Mouse (Mus musculus): Measurements from ENCODE around the gene Htr6. TPM values are rescaled to one million over a fixed set of nuclear protein-coding genes. Genes with fewer than 3 reads are reported as not detected.

The Htr6 gene
- polyA plus RNA-seq, 1 experiment, result 0.15 TPM

- no peak overlapping the region for H3K4me3 ChIP-seq (ENCODE audit: control insufficient read depth, low read depth, low read length)
- TF ChIP-seq CTCF (IDR thresholded peaks at IDR 0.05; ENCODE audit: control insufficient read depth, insufficient read depth, insufficient replicate concordance, low read depth, low read length), result no peak
- no peak for TF ChIP-seq POLR2A (IDR thresholded peaks at IDR 0.05; ENCODE audit: control insufficient read depth, low read depth, low read length)
- no peaks in the 10 kb centered on the region for H3K36me3 ChIP-seq (ENCODE audit: control insufficient read depth, insufficient read depth, low read length)
- peaks cover 9% of the 10 kb centered on the region for H3K4me1 ChIP-seq (ENCODE audit: control insufficient read depth, insufficient read depth, low read length)
- H3K27ac ChIP-seq (ENCODE audit: control insufficient read depth, insufficient read depth, low read depth, low read length), result no peak overlapping the region
- no peaks in the 10 kb centered on the region for H3K27me3 ChIP-seq (ENCODE audit: control insufficient read depth, insufficient read depth, low read length)
These were observed 11.6 kb upstream of the Htr6 start for GRCm38 (mm10) chr4:139086984-139087383.

DNA sequence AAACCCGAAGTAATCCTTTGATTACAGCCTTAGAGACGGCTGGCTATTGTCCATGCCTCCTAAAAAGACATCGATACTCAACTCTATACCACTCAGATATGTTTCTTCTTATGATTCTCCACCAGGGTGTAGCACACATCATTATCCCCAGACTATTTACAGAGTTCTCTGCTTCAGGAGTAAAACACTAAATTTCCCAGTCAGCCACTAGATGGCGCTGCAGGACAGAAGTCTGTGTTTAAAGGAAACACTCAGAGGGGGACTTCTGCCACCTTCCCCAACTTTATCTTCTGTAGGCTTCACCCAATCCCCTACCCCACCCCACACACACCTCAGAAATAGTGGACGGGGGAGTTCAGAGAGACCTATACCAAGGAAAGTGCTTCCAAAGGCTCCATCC lies 10.7 kb upstream of the Htr6 start:
- TF ChIP-seq POLR2A (IDR thresholded peaks at IDR 0.05; ENCODE audit: control insufficient read depth, low read depth, low read length) (no peak), CTCF (IDR thresholded peaks at IDR 0.05; ENCODE audit: control insufficient read depth, insufficient read depth, insufficient replicate concordance, low read depth, low read length) (peak; percentile 31; the same call in 1 of the 2 replicates)
- no peak overlapping the region for H3K27ac ChIP-seq (ENCODE audit: control insufficient read depth, insufficient read depth, low read depth, low read length)
- peaks cover 7% of the 10 kb centered on the region for H3K4me1 ChIP-seq (ENCODE audit: control insufficient read depth, insufficient read depth, low read length)
- H3K4me3 ChIP-seq (ENCODE audit: control insufficient read depth, low read depth, low read length), result no peak overlapping the region
- no peaks in the 10 kb centered on the region for H3K36me3 ChIP-seq (ENCODE audit: control insufficient read depth, insufficient read depth, low read length)
- H3K27me3 ChIP-seq (ENCODE audit: control insufficient read depth, insufficient read depth, low read length), result no peaks in the 10 kb centered on the region

- no peaks in the 10 kb centered on the region for H3K36me3 ChIP-seq (ENCODE audit: control insufficient read depth, insufficient read depth, low read length)
- no peaks in the 10 kb centered on the region for H3K27me3 ChIP-seq (ENCODE audit: control insufficient read depth, insufficient read depth, low read length)
- H3K4me3 ChIP-seq (ENCODE audit: control insufficient read depth, low read depth, low read length), result no peak overlapping the region
- no peak for TF ChIP-seq CTCF (IDR thresholded peaks at IDR 0.05; ENCODE audit: control insufficient read depth, insufficient read depth, insufficient replicate concordance, low read depth, low read length)
- no peak for TF ChIP-seq POLR2A (IDR thresholded peaks at IDR 0.05; ENCODE audit: control insufficient read depth, low read depth, low read length)
- H3K4me1 ChIP-seq (ENCODE audit: control insufficient read depth, insufficient read depth, low read length), result peaks cover 7% of the 10 kb centered on the region
- H3K27ac ChIP-seq (ENCODE audit: control insufficient read depth, insufficient read depth, low read depth, low read length), result no peak overlapping the region
These were observed 10.0 kb upstream of the Htr6 start for GRCm38 (mm10) chr4:139085337-139085736.

- TF ChIP-seq CTCF (IDR thresholded peaks at IDR 0.05; ENCODE audit: control insufficient read depth, insufficient read depth, insufficient replicate concordance, low read depth, low read length), result no peak
- no peak for TF ChIP-seq POLR2A (IDR thresholded peaks at IDR 0.05; ENCODE audit: control insufficient read depth, low read depth, low read length)
- no peaks in the 10 kb centered on the region for H3K27me3 ChIP-seq (ENCODE audit: control insufficient read depth, insufficient read depth, low read length)
- H3K4me1 ChIP-seq (ENCODE audit: control insufficient read depth, insufficient read depth, low read length), result peaks cover 7% of the 10 kb centered on the region
- H3K27ac ChIP-seq (ENCODE audit: control insufficient read depth, insufficient read depth, low read depth, low read length), result no peak overlapping the region
- no peaks in the 10 kb centered on the region for H3K36me3 ChIP-seq (ENCODE audit: control insufficient read depth, insufficient read depth, low read length)
- no peak overlapping the region for H3K4me3 ChIP-seq (ENCODE audit: control insufficient read depth, low read depth, low read length)
These were observed 7.6 kb upstream of the Htr6 start for GRCm38 (mm10) chr4:139082790-139083564.

DNA sequence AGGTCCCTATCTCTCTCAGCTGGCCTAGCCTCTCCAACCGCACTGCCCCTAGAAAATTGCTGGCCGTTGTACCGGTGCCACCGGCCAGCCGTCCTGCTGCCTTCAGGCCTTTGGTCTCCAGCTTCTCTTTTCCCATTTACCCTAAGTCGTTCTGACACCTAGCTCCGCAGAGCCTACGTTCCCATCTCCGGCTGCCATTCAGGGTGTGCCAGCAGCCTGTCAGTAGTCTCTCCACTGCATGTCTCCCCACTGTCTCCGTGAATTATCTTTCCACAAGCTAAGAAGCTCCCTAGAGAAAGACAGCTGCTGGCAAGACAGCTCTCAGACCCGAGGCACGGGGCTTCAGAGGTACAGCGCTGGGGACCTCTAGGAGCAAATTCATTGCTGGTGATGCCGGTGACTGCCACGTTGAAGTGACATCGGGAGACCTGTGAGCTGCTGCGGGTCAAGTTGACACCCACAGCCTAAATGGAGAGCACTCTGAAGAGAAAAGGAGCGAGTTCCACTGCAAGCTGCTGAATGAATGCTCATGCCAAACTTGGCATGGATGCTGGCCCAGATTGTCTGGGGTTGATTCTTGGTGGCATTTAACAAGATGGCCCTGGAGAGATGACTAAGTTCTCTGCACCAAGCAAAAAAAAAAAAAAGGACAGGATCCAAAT lies 6.0 kb upstream of the Htr6 start:
- H3K36me3 ChIP-seq (ENCODE audit: control insufficient read depth, insufficient read depth, low read length), result no peaks in the 10 kb centered on the region
- TF ChIP-seq CTCF (IDR thresholded peaks at IDR 0.05; ENCODE audit: control insufficient read depth, insufficient read depth, insufficient replicate concordance, low read depth, low read length), result no peak
- TF ChIP-seq POLR2A (IDR thresholded peaks at IDR 0.05; ENCODE audit: control insufficient read depth, low read depth, low read length), result no peak
- no peak overlapping the region for H3K4me3 ChIP-seq (ENCODE audit: control insufficient read depth, low read depth, low read length)
- no peaks in the 10 kb centered on the region for H3K27me3 ChIP-seq (ENCODE audit: control insufficient read depth, insufficient read depth, low read length)
- H3K27ac ChIP-seq (ENCODE audit: control insufficient read depth, insufficient read depth, low read depth, low read length), result no peak overlapping the region
- peaks cover 7% of the 10 kb centered on the region for H3K4me1 ChIP-seq (ENCODE audit: control insufficient read depth, insufficient read depth, low read length)

- no peak overlapping the region for H3K4me3 ChIP-seq (ENCODE audit: control insufficient read depth, low read depth, low read length)
- no peaks in the 10 kb centered on the region for H3K36me3 ChIP-seq (ENCODE audit: control insufficient read depth, insufficient read depth, low read length)
- H3K27ac ChIP-seq (ENCODE audit: control insufficient read depth, insufficient read depth, low read depth, low read length), result no peak overlapping the region
- no peak for TF ChIP-seq CTCF (IDR thresholded peaks at IDR 0.05; ENCODE audit: control insufficient read depth, insufficient read depth, insufficient replicate concordance, low read depth, low read length)
- no peak for TF ChIP-seq POLR2A (IDR thresholded peaks at IDR 0.05; ENCODE audit: control insufficient read depth, low read depth, low read length)
- no peaks in the 10 kb centered on the region for H3K27me3 ChIP-seq (ENCODE audit: control insufficient read depth, insufficient read depth, low read length)
- peaks cover 7% of the 10 kb centered on the region for H3K4me1 ChIP-seq (ENCODE audit: control insufficient read depth, insufficient read depth, low read length)
These were observed 4.9 kb upstream of the Htr6 start for GRCm38 (mm10) chr4:139080259-139080658.

DNA sequence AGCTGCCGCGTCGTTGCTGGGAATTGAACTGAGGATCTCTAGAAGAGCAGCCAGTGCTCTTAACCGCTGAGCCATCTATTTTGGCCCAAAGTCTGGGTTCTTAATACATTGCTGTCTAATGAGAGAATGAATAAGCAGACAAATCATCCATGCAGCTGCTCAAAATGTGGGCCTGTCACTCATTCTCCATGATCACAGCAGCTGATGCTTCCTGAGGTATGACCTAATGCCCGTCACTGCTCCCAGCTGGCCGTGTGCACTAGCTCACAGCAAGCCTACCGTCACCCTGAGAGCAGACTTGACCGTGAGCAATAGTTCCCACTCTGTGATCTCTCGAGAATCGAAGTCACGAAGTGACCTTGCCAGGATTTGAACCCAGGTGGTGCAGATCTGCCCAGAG lies 4.1 kb upstream of the Htr6 start:
- no peaks in the 10 kb centered on the region for H3K27me3 ChIP-seq (ENCODE audit: control insufficient read depth, insufficient read depth, low read length)
- no peaks in the 10 kb centered on the region for H3K36me3 ChIP-seq (ENCODE audit: control insufficient read depth, insufficient read depth, low read length)
- no peak overlapping the region for H3K27ac ChIP-seq (ENCODE audit: control insufficient read depth, insufficient read depth, low read depth, low read length)
- no peak overlapping the region for H3K4me3 ChIP-seq (ENCODE audit: control insufficient read depth, low read depth, low read length)
- H3K4me1 ChIP-seq (ENCODE audit: control insufficient read depth, insufficient read depth, low read length), result peaks cover 16% of the 10 kb centered on the region
- TF ChIP-seq CTCF (IDR thresholded peaks at IDR 0.05; ENCODE audit: control insufficient read depth, insufficient read depth, insufficient replicate concordance, low read depth, low read length), result no peak
- no peak for TF ChIP-seq POLR2A (IDR thresholded peaks at IDR 0.05; ENCODE audit: control insufficient read depth, low read depth, low read length)

Measured in testis, adult 2 months (tissue).